Mouse (Mus musculus): ENCODE measurements around the gene Gm26920. TPM values are rescaled to one million over a fixed set of nuclear protein-coding genes. Genes with fewer than 3 reads are reported as not detected.

Gm26920 gene
- polyA plus RNA-seq, 1 experiment, result 1.1 TPM

DNA sequence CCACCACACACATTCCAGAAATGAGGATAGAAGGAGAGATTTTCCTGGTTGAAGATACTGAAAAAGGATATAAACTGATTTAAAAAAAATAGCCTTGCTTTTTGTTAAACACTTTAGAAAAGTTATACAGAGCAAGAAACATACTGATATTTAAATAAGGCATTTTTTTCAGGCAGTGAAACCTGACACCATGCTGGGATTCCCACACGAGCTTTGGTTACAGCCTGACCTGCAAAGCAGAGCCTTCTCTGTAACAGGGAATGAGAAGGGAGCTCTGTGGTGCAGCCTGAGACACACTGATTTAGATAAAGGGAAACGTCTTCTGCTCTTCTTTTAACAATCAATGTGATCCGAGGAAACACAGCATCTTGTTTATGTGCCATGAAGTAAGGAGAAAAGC, 36.6 kb downstream of the Gm26920 start:
- TF ChIP-seq POLR2A (IDR thresholded peaks at IDR 0.05; ENCODE audit: borderline replicate concordance, extremely low read depth, insufficient read depth, insufficient read length, poor library complexity, severe bottlenecking) (no peak), CTCF (IDR thresholded peaks at IDR 0.05; ENCODE audit: borderline replicate concordance, extremely low read depth, insufficient read depth, insufficient read length) (no peak)
- DNase-seq (ENCODE audit: low read depth), result no peak

GRCm38 (mm10) chr7:30050882-30051548, 39.2 kb downstream of the Gm26920 start, which contains the start of gene Zfp14:
Zfp14 (minus strand) TSS chr7:30051380.
- no peak for TF ChIP-seq CTCF (IDR thresholded peaks at IDR 0.05; ENCODE audit: borderline replicate concordance, extremely low read depth, insufficient read depth, insufficient read length)
- peak; percentile 37; the same call in 1 of the 2 replicates for TF ChIP-seq POLR2A (IDR thresholded peaks at IDR 0.05; ENCODE audit: borderline replicate concordance, extremely low read depth, insufficient read depth, insufficient read length, poor library complexity, severe bottlenecking)
- peak; percentile 97 for DNase-seq (ENCODE audit: low read depth)

DNA sequence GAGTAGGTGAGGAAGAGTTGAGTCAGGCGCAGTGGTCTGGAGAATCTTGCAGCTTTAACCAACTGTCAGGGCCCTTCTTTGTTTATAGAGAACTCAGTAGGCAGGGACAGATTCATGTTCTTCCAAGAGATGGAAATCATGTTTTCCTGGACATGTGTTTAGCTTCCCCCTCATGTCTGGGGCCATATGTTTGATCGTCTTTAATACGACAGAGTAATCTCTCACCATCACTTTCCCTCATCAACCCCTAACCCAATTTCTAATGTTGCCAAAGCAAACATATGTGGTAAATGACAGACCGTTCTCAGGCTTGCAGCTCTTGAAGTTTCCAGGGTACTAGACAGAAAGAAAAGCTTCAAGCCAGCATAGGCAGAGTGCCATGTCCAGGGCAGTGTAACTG, 42.1 kb downstream of the Gm26920 start:
- no peak for TF ChIP-seq POLR2A (IDR thresholded peaks at IDR 0.05; ENCODE audit: borderline replicate concordance, extremely low read depth, insufficient read depth, insufficient read length, poor library complexity, severe bottlenecking)
- no peak for TF ChIP-seq CTCF (IDR thresholded peaks at IDR 0.05; ENCODE audit: borderline replicate concordance, extremely low read depth, insufficient read depth, insufficient read length)
- peak; percentile 60 for DNase-seq (ENCODE audit: low read depth)

DNA sequence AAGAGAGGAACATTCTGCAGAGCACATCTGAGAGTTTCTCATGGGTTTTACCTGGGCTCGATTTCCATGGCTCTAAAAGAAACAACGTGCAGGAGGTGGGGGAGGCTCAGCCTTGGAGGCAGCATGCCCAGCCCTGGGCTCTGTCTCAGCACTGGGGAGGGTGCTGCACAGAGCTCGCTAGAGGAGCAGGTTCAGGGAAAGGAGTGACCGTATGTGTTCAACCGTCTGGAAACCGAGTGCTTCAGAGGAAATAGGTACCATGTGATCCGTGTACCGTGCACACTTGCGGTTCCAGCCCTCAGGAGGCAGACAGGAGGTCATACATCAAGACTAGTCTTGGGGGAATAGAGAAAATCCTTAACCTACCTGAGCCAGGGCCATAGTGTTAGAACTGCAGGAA, 45.9 kb downstream of the Gm26920 start:
- TF ChIP-seq CTCF (IDR thresholded peaks at IDR 0.05; ENCODE audit: borderline replicate concordance, extremely low read depth, insufficient read depth, insufficient read length), result no peak
- TF ChIP-seq POLR2A (IDR thresholded peaks at IDR 0.05; ENCODE audit: borderline replicate concordance, extremely low read depth, insufficient read depth, insufficient read length, poor library complexity, severe bottlenecking), result no peak
- no peak for DNase-seq (ENCODE audit: low read depth)

DNA sequence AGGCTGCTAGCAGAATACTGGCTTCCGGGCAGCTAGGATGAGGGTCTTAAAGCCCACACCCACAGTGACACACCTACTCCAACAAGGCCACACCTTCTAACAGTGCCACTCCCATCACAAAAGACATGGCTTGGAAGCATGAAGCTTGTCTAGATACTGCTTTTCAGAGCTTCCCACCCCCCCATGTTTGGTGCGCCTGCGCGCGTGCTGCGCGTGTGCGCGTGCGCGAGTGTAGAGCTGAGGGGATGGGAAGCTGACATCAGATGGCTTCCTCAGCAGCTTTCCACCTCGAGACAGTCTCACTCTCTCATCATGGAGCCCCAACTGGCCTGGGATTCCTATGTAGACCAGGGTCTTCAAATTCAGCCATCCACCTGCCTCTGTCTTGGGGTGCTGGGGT, 55.9 kb downstream of the Gm26920 start:
- no peak for TF ChIP-seq CTCF (IDR thresholded peaks at IDR 0.05; ENCODE audit: borderline replicate concordance, extremely low read depth, insufficient read depth, insufficient read length)
- TF ChIP-seq POLR2A (IDR thresholded peaks at IDR 0.05; ENCODE audit: borderline replicate concordance, extremely low read depth, insufficient read depth, insufficient read length, poor library complexity, severe bottlenecking), result no peak
- no peak for DNase-seq (ENCODE audit: low read depth)

DNA sequence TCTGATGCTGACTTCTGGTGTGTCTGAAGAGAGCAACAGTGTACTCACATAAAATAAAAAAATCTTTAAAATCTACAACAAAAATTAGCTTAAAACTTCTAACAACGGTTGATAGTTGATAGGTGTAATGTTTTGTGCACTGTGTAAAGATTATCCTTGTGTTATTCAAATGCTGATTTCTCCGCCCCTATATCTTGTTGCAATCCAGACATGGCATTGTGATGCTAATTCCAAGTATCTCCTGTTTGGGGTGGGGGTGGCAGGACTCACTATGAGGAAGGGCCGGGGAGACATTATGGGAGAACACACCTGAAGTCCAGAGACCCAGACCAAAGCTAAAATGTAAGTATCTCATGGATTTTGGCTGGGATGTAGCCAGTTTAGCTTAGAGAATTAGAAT, 58.8 kb downstream of the Gm26920 start:
- TF ChIP-seq POLR2A (IDR thresholded peaks at IDR 0.05; ENCODE audit: borderline replicate concordance, extremely low read depth, insufficient read depth, insufficient read length, poor library complexity, severe bottlenecking) (no peak), CTCF (IDR thresholded peaks at IDR 0.05; ENCODE audit: borderline replicate concordance, extremely low read depth, insufficient read depth, insufficient read length) (no peak)
- DNase-seq (ENCODE audit: low read depth), result no peak

DNA sequence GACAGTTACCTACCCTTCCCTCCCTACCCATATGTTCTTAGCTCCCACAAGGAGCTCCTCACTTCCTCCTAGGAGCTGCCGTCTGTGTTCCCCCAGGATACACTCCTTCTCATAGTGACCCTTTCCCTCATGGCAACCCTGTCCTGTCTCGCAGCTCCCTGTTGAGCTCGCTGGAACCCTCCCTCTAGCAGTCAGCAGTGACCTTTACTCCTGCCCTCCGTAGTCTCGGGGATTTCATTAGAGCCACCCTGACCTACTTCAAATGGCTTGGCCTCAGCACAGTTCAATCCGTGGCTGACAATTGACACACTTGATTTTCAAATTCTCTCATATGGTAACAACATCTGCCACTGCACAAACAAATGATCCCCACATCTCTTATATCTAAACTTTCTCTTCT, 59.5 kb downstream of the Gm26920 start:
- TF ChIP-seq CTCF (IDR thresholded peaks at IDR 0.05; ENCODE audit: borderline replicate concordance, extremely low read depth, insufficient read depth, insufficient read length) (no peak), POLR2A (IDR thresholded peaks at IDR 0.05; ENCODE audit: borderline replicate concordance, extremely low read depth, insufficient read depth, insufficient read length, poor library complexity, severe bottlenecking) (no peak)
- no peak for DNase-seq (ENCODE audit: low read depth)

- no peak for TF ChIP-seq POLR2A (IDR thresholded peaks at IDR 0.05; ENCODE audit: borderline replicate concordance, extremely low read depth, insufficient read depth, insufficient read length, poor library complexity, severe bottlenecking)
- TF ChIP-seq CTCF (IDR thresholded peaks at IDR 0.05; ENCODE audit: borderline replicate concordance, extremely low read depth, insufficient read depth, insufficient read length), result no peak
- DNase-seq (ENCODE audit: low read depth), result no peak
These were observed 61.6 kb downstream of the Gm26920 start for GRCm38 (mm10) chr7:30028572-30028971.

- no peak for DNase-seq (ENCODE audit: low read depth)
- TF ChIP-seq POLR2A (IDR thresholded peaks at IDR 0.05; ENCODE audit: borderline replicate concordance, extremely low read depth, insufficient read depth, insufficient read length, poor library complexity, severe bottlenecking) (no peak), CTCF (IDR thresholded peaks at IDR 0.05; ENCODE audit: borderline replicate concordance, extremely low read depth, insufficient read depth, insufficient read length) (no peak)
These were observed 62.9 kb downstream of the Gm26920 start for GRCm38 (mm10) chr7:30027331-30027730.

DNA sequence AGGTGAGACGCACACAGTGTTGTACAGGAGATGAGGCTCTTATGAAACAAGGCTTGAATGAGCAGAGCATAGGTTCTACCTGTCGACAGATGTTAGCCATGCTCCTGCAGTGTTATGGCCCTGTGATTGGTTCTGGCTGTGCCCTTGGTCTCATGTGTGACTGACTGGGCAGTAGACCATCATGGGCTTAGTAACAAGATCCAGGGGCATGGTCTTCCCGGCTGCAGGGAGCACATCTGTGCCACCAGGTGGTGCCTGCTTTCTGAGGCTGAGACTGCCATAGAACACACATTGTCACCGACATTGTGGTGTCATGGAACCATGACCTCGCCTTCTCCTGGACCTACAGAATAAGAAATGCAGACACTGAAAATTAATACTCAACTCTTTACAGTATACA, 64.9 kb downstream of the Gm26920 start:
- no peak for DNase-seq (ENCODE audit: low read depth)
- TF ChIP-seq CTCF (IDR thresholded peaks at IDR 0.05; ENCODE audit: borderline replicate concordance, extremely low read depth, insufficient read depth, insufficient read length) (no peak), POLR2A (IDR thresholded peaks at IDR 0.05; ENCODE audit: borderline replicate concordance, extremely low read depth, insufficient read depth, insufficient read length, poor library complexity, severe bottlenecking) (no peak)

DNA sequence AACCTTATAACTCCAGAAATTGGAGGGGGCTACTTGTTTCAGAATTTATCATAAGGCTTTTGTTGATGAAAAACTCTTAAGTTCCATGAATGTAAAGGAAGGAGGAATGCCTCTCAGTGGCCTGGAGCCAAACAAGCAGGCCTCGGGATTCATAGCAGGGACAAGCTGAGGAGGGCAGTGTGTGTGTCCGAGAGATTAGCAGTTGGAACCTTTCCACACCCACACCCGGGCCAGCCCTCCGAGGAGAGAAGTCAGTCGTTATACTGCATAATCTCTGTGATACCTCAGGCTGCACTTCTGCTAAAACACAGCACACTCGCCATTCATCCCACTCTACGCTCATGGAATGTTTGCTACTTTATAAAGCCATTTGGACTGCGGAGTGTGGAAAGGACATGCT, 66.4 kb downstream of the Gm26920 start:
- DNase-seq (ENCODE audit: low read depth), result no peak
- no peak for TF ChIP-seq POLR2A (IDR thresholded peaks at IDR 0.05; ENCODE audit: borderline replicate concordance, extremely low read depth, insufficient read depth, insufficient read length, poor library complexity, severe bottlenecking)
- no peak for TF ChIP-seq CTCF (IDR thresholded peaks at IDR 0.05; ENCODE audit: borderline replicate concordance, extremely low read depth, insufficient read depth, insufficient read length)

DNA sequence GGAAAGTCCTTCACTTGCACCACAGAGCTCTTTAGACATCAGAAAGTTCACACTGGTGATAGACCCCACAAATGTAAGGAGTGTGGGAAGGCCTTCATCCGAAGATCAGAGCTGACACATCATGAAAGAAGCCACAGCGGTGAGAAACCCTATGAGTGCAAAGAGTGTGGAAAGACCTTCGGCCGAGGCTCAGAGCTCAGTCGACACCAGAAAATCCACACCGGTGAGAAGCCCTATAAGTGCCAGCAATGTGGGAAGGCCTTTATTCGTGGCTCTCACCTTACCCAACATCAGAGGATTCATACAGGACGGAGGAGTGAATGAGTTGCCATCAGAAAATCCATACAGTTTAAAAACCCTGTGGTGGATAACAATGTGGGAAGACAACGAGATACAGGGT, 66.9 kb downstream of the Gm26920 start:
- DNase-seq (ENCODE audit: low read depth), result no peak
- TF ChIP-seq CTCF (IDR thresholded peaks at IDR 0.05; ENCODE audit: borderline replicate concordance, extremely low read depth, insufficient read depth, insufficient read length) (no peak), POLR2A (IDR thresholded peaks at IDR 0.05; ENCODE audit: borderline replicate concordance, extremely low read depth, insufficient read depth, insufficient read length, poor library complexity, severe bottlenecking) (no peak)
